Mouse (Mus musculus) lung, adult 2 months (tissue): ENCODE results near the gene Syngr2.

Source experiments
- CTCF ChIP-seq: fragments of 200-500 bp; IDR thresholded peaks from 2 replicates; pipeline ENCODE4 v1.5.1; 2011; ENCODE audit warnings: mild to moderate bottlenecking, low read length, control low read depth; ENCODE audit not compliant: insufficient read depth
- POLR2A ChIP-seq: fragments of 200-500 bp; IDR thresholded peaks from 2 replicates; pipeline ENCODE4 v1.6.1; 2011; ENCODE audit warnings: low read depth, mild to moderate bottlenecking, control low read depth, low read length, borderline replicate concordance; ENCODE audit errors: extremely low read depth

DNA sequence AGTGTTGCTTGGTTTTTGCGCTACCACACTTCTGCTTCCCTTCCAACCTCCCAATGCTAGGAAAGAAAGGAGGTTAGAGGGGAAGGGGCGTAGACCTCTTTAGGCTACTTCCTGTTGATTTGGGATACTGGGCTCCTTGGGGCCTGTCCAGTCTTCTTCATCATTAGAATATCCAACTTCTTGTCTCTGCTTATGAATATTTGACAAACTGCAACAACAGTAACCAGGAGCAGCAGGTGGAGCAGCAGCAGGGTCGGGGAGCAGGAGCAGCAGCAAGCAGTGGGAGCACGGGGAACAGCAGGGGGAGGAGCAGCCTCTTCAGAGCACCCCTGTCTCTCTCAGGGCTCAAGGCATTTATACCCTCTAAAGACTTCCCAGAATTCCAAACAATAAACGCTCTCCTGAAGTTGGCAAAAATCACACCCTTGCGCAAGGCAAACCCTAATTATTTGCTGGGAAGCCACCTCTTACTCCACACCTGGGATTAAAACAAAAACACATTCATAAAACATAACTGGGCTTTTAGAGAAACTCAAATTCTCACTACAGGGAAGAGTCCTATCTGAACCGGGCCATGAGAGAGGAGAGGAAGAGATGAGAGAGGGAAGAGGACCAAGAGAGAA lies 38.2 kb downstream of the Syngr2 start:
- TF ChIP-seq POLR2A (no peak), CTCF (no peak)
